In the genomic region with DNA sequence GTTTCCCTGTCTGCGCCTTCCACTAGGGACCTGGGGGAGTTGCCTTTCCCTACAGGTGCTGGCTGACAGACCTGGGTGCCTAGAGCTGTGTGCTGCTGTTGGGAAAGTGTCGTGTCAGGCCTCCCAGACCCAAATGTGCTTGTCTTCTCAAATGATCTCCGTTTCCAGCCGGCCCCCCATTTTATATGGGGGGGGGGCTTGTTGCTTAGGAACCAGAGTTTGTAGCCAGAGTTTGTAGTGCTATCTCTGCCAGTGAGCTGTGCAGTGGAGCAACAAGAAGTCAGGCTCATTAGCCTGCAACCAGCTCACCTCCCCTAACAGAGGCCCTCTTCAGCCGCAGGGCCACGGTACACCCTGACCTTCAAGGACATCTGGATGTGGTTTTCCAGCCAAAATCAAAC, we compare ENCODE assay signal across 8 mouse cellular contexts.
A peak's percentile ranks its signal among the peaks of the same experiment; 100 is the strongest.
DNase-seq lines count a peak whose midpoint lies in the region; ATAC-seq and TF ChIP-seq lines count a peak whose summit lies in the region.
"Had no signal": no experiment of that assay in that cellular context is flagged by ENCODE, and none has a peak within 500 bp of the region (broad histone marks: within the 10 kb centered on the region; RNA-seq: fewer than 3 reads in every experiment).

No protein-coding gene starts in this region.

- no peak overlapping the region for H3K4me3 ChIP-seq in lung, embryonic 14.5 days (ENCODE audit: low read depth, low read length)

- no peaks in the 10 kb centered on the region for H3K27me3 ChIP-seq in lung, embryonic 14.5 days (ENCODE audit: insufficient read depth, low read length)

- no peaks in the 10 kb centered on the region for H3K4me1 ChIP-seq in lung, embryonic 14.5 days (ENCODE audit: insufficient read depth)

- no peak overlapping the region for H3K4me2 ChIP-seq in lung, embryonic 14.5 days

- no peaks in the 10 kb centered on the region for H3K9me3 ChIP-seq in lung, embryonic 14.5 days (ENCODE audit: low read depth, low read length)

- ATAC-seq in lung, embryonic 14.5 days (ENCODE audit: insufficient read depth) = no peak; the same call in 1 of the 2 replicates
- ATAC-seq in cerebellum, adult (ENCODE audit: insufficient number of reproducible peaks, low FRiP score, low TSS enrichment) = no peak
- ATAC-seq: forebrain, embryonic 16.5 days had no signal

- peak; percentile 0; the same call in 1 of the 2 replicates for TF ChIP-seq CTCF in lung, embryonic 14.5 days (IDR thresholded peaks at IDR 0.05; ENCODE audit: low read depth)

- H3K9ac ChIP-seq in lung, embryonic 14.5 days = no peak overlapping the region

- H3K27ac ChIP-seq in lung, embryonic 14.5 days (ENCODE audit: low read depth) = no peak overlapping the region; the same call in 1 of the 2 replicates

- peaks cover 53% of the 10 kb centered on the region for H3K36me3 ChIP-seq in lung, embryonic 14.5 days (ENCODE audit: insufficient read depth)

- 57% methylated on average over 6 of the region's 6 CpGs for WGBS in lung, embryonic 14.5 days

- no peak for DNase-seq in lung, embryonic 14.5 days
- no peak for DNase-seq in lung, postnatal 36 days
- DNase-seq in forelimb bud, embryonic 11.5 days (ENCODE audit: low read depth, low spot score) = peak; percentile 72
- DNase-seq in kidney, postnatal 10 days = peak; percentile 31
- peak; percentile 59 for DNase-seq in retina, postnatal 1 day
- DNase-seq in ovary, postnatal 10 days (ENCODE audit: low spot score) = no peak

Comparison
In these comparisons a context has a peak if more than half of its experiments do, and no peak if none do; other contexts are left out.
1. DNase-seq: peak in forelimb bud, embryonic 11.5 days (single experiment), kidney, postnatal 10 days (single experiment) and retina, postnatal 1 day (single experiment); none in lung, embryonic 14.5 days (single experiment), lung, postnatal 36 days (single experiment) and ovary, postnatal 10 days (single experiment).